Comparison of ENCODE assay signal across 15 mouse cellular contexts in the genomic region with DNA sequence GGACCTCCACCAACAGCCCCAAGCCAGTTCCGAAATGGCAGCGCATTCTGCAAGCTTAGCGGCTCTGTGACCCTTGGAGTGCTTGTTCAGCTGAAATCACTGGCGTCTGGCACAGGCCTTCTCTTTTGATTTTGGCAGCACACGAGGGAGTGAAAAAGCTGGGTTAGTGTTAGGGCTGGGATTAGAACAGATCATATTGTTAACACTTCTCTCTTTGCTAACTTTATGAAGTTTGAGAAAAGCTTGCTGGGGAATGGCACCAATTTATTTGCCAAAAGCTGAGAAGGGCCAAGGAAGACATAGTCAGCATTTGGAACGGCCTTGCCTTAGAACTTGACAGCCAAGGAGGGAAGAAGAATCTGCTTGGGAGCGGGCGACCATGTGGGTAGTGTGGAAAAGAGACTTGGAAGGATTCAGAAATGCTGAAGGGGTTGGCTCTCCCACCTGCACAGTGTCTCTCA. TPM values are rescaled to one million over a fixed set of nuclear protein-coding genes. Genes with fewer than 3 reads are reported as not detected.
DNase-seq lines count a peak whose midpoint lies in the region; ATAC-seq lines count a peak whose summit lies in the region.
"Had no signal": no experiment of that assay in that cellular context is flagged by ENCODE, and none has a peak within 500 bp of the region (broad histone marks: within the 10 kb centered on the region; RNA-seq: fewer than 3 reads in every experiment).

No protein-coding gene starts in this region.

- H3K9me3 ChIP-seq in embryonic facial prominence, embryonic 11.5 days (replicated peaks; ENCODE audit: control insufficient read depth, low read length): no peaks in the 10 kb centered on the region
- no peaks in the 10 kb centered on the region for H3K9me3 ChIP-seq in embryonic facial prominence, embryonic 10.5 days
- H3K9me3 ChIP-seq in kidney, embryonic 16.5 days (ENCODE audit: low read length): no peaks in the 10 kb centered on the region; the same call in 1 of the 2 replicates
- H3K9me3 ChIP-seq: embryonic facial prominence, embryonic 12.5 days; G1E; intestine, embryonic 15.5 days; midbrain, embryonic 10.5 days had no signal

- no peaks in the 10 kb centered on the region for H3K27me3 ChIP-seq in embryonic facial prominence, embryonic 11.5 days (ENCODE audit: control insufficient read depth, insufficient read depth, low read length)
- 0 out of 2 replicates have a peak, but pooled peaks cover 5% of the 10 kb centered on the region for H3K27me3 ChIP-seq in embryonic facial prominence, embryonic 10.5 days (replicated peaks; ENCODE audit: low read depth, poor library complexity, severe bottlenecking)
- no peaks in the 10 kb centered on the region for H3K27me3 ChIP-seq in kidney, embryonic 16.5 days (ENCODE audit: insufficient read depth, low read length)
- H3K27me3 ChIP-seq: embryonic facial prominence, embryonic 12.5 days; intestine, embryonic 15.5 days had no signal

- no peak overlapping the region for H3K9ac ChIP-seq in embryonic facial prominence, embryonic 11.5 days (replicated peaks; ENCODE audit: low read length)
- H3K9ac ChIP-seq in kidney, embryonic 16.5 days (replicated peaks; ENCODE audit: low read length): no peak overlapping the region
- H3K9ac ChIP-seq: embryonic facial prominence, embryonic 12.5 days; intestine, embryonic 15.5 days; liver, embryonic 14.5 days had no signal

- H3K4me3 ChIP-seq in embryonic facial prominence, embryonic 11.5 days (ENCODE audit: low read depth, low read length): no peak overlapping the region
- no peak overlapping the region for H3K4me3 ChIP-seq in embryonic facial prominence, embryonic 10.5 days
- no peak overlapping the region for H3K4me3 ChIP-seq in kidney, embryonic 16.5 days (ENCODE audit: low read length)
- H3K4me3 ChIP-seq: embryonic facial prominence, embryonic 12.5 days; intestine, embryonic 15.5 days; midbrain, embryonic 10.5 days had no signal

- ATAC-seq in embryonic facial prominence, embryonic 11.5 days (replicated peaks; ENCODE audit: insufficient number of reproducible peaks, low FRiP score, low TSS enrichment, low read depth): no peak
- ATAC-seq in kidney, embryonic 16.5 days (ENCODE audit: low FRiP score, low TSS enrichment): no peak
- ATAC-seq: activated CD4-positive, CD25-positive, alpha-beta regulatory T cell, adult 4 months; intestine, embryonic 15.5 days had no signal

- WGBS in embryonic facial prominence, embryonic 11.5 days: 76% methylated on average over 8 of the region's 8 CpGs
- 75% methylated on average over 8 of the region's 8 CpGs for WGBS in embryonic facial prominence, embryonic 10.5 days
- 75% methylated on average over 8 of the region's 8 CpGs for WGBS in kidney, embryonic 16.5 days

- H3K36me3 ChIP-seq in embryonic facial prominence, embryonic 11.5 days (replicated peaks; ENCODE audit: control insufficient read depth, insufficient read depth, low read depth, low read length): no peaks in the 10 kb centered on the region
- H3K36me3 ChIP-seq in embryonic facial prominence, embryonic 10.5 days (replicated peaks): no peaks in the 10 kb centered on the region
- H3K36me3 ChIP-seq in kidney, embryonic 16.5 days (ENCODE audit: insufficient read depth, low read length): no peaks in the 10 kb centered on the region
- H3K36me3 ChIP-seq: embryonic facial prominence, embryonic 12.5 days; G1E; intestine, embryonic 15.5 days; midbrain, embryonic 10.5 days had no signal

- no peak overlapping the region for H3K4me2 ChIP-seq in embryonic facial prominence, embryonic 11.5 days (ENCODE audit: low read depth, low read length)
- H3K4me2 ChIP-seq in kidney, embryonic 16.5 days (replicated peaks; ENCODE audit: low read depth, low read length): no peak overlapping the region
- H3K4me2 ChIP-seq: embryonic facial prominence, embryonic 12.5 days; intestine, embryonic 15.5 days had no signal

- H3K4me1 ChIP-seq in embryonic facial prominence, embryonic 11.5 days (ENCODE audit: control insufficient read depth, insufficient read depth, low read length): no peaks in the 10 kb centered on the region
- H3K4me1 ChIP-seq in embryonic facial prominence, embryonic 10.5 days: peaks cover 30% of the 10 kb centered on the region
- no peaks in the 10 kb centered on the region for H3K4me1 ChIP-seq in kidney, embryonic 16.5 days (ENCODE audit: insufficient read depth, low read length)
- H3K4me1 ChIP-seq: intestine, embryonic 15.5 days had no signal

- DNase-seq in embryonic facial prominence, embryonic 11.5 days (ENCODE audit: low spot score): peak; percentile 17
- DNase-seq in embryonic facial prominence, embryonic 10.5 days (ENCODE audit: low spot score): no peak
- peak; percentile 52 to 72 for DNase-seq in kidney, adult 8-10 months
- peak; percentile 15 to 32 for DNase-seq in frontal cortex, postnatal 10 days (ENCODE audit: low spot score in 2 of 2)
- DNase-seq in right cerebral cortex, postnatal 10 days (ENCODE audit: low spot score in 2 of 2): peak; percentile 53 to 71
- DNase-seq in urinary bladder, postnatal 25 days (ENCODE audit: low spot score): no peak
- no peak for DNase-seq in cerebellum, adult 9-10 months
- DNase-seq: heart, postnatal 36 days had no signal

- no peak overlapping the region for H3K27ac ChIP-seq in embryonic facial prominence, embryonic 11.5 days (replicated peaks; ENCODE audit: low read depth, low read length)
- H3K27ac ChIP-seq in embryonic facial prominence, embryonic 10.5 days (replicated peaks): no peak overlapping the region
- H3K27ac ChIP-seq in kidney, embryonic 16.5 days (ENCODE audit: low read length): no peak overlapping the region
- H3K27ac ChIP-seq: embryonic facial prominence, embryonic 12.5 days; intestine, embryonic 15.5 days; liver, embryonic 14.5 days; midbrain, embryonic 10.5 days had no signal

RNA-seq across cellular contexts. Expression of a gene that starts 50.5 kb away (rescaled TPM):
- 516 and 558 TPM in 2 replicates for polyA plus RNA-seq in embryonic facial prominence, embryonic 11.5 days (2014; fragmentation: Nextera tagmentation; extraction: Ambion mirVana)
- 494 and 506 TPM in 2 replicates for polyA plus RNA-seq in embryonic facial prominence, embryonic 10.5 days (2016; fragmentation: Nextera tagmentation; extraction: Ambion mirVana)
- 392 and 404 TPM in 2 replicates for polyA plus RNA-seq in kidney, embryonic 16.5 days (2015; fragmentation: Nextera tagmentation; extraction: Ambion mirVana)

Comparison
In these comparisons a context has a peak if more than half of its experiments do, and no peak if none do; other contexts are left out.
1. DNase-seq: peak in embryonic facial prominence, embryonic 11.5 days (single experiment), kidney, adult 8-10 months (2 of 2), frontal cortex, postnatal 10 days (2 of 2) and right cerebral cortex, postnatal 10 days (2 of 2); none in embryonic facial prominence, embryonic 10.5 days (single experiment), urinary bladder, postnatal 25 days (single experiment) and cerebellum, adult 9-10 months (single experiment).